Mouse (Mus musculus) hindbrain, postnatal 0 days (tissue): ENCODE measurements at regions not wholly inside any gene's neighbourhood (a gene's known extent, or its start where the extent isn't known, plus 50 kb on each side); places are given as distances from the start of the nearest gene placed in this dataset.

Source experiments
- ATAC-seq: fragments of 200-750 bp; cut with Nextera tagmentation; 2 replicates; pipeline ENCODE4 v1.8.0; 2017; ENCODE audit warnings: mild to moderate bottlenecking, moderate TSS enrichment, moderate library complexity
- DNase-seq: peaks from one replicate; pipeline ENCODE4 v3.0.0-alpha.2; 2015; ENCODE audit warnings: low spot score
- H3K27ac ChIP-seq: fragments of 300-500 bp; sonication (generic); 2 replicates; pipeline ENCODE4 v1.5.1; 2014; ENCODE audit warnings: mild to moderate bottlenecking
- H3K27me3 ChIP-seq: fragments of 300-500 bp; sonication (generic); 2 replicates; pipeline ENCODE4 v1.6.1; 2014; ENCODE audit warnings: low read length, mixed read lengths; ENCODE audit not compliant: insufficient read depth
- H3K36me3 ChIP-seq: fragments of 300-500 bp; sonication (generic); 2 replicates; pipeline ENCODE4 v1.6.1; 2014; ENCODE audit warnings: low read length, mixed read lengths; ENCODE audit not compliant: insufficient read depth
- H3K4me1 ChIP-seq: fragments of 300-500 bp; sonication (generic); 2 replicates; pipeline ENCODE4 v1.6.1; 2014; ENCODE audit warnings: antibody characterized with exemption, low read length, mixed read lengths; ENCODE audit not compliant: insufficient read depth
- H3K4me2 ChIP-seq: fragments of 300-500 bp; sonication (generic); 2 replicates; pipeline ENCODE4 v1.6.1; 2014; ENCODE audit warnings: low read depth, mild to moderate bottlenecking, low read length, moderate library complexity, mixed read lengths
- H3K4me3 ChIP-seq: fragments of 300-500 bp; sonication (generic); 2 replicates; pipeline ENCODE4 v1.5.1; 2014; ENCODE audit warnings: low read length
- H3K9ac ChIP-seq: fragments of 300-500 bp; sonication (generic); replicated peaks from 2 replicates; pipeline ENCODE4 v1.6.1; 2014; ENCODE audit warnings: mild to moderate bottlenecking, low read length, moderate library complexity, mixed read lengths
- H3K9me3 ChIP-seq: fragments of 300-500 bp; sonication (generic); 2 replicates; pipeline ENCODE4 v1.6.1; 2016; ENCODE audit warnings: low read length, mixed read lengths
- CTCF ChIP-seq: IDR thresholded peaks from 2 replicates; pipeline ENCODE4 v1.5.1; 2016; ENCODE audit warnings: antibody characterized with exemption, control low read depth, low read depth
- WGBS: fragments of 180-500 bp; shearing (Covaris S2); extraction: QIAGEN DNeasy Blood & Tissue Kit; methylation state at CpG from one replicate; pipeline ENCODE4 v1.1.7; 2014; 5-methylcytosine and 5-hydroxymethylcytosine counted together

DNA sequence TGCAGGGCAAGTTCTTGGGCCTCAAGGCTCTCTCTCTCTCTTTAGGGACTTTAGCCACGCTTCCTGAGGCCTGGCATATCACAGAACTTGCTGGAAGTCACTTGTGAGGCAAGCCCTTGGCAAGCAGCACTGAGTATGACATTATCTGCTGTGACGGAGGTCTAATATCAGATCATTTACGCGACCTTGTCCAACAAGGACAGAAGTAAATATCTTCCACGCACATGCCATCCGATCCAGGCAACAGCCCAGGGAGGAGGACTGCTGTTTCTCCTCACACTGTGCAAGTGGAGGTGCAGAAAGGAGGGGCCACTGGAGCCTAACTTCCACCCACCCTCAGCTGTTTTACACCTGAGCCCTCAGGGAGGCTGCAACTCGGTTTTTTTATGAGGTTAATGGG, 156.8 kb upstream of the Jun start:
- no peaks in the 10 kb centered on the region for H3K27me3 ChIP-seq
- H3K9me3 ChIP-seq, result no peaks in the 10 kb centered on the region
- H3K36me3 ChIP-seq, result no peaks in the 10 kb centered on the region
- DNase-seq, result no peak
- no peak overlapping the region for H3K9ac ChIP-seq
- no peak overlapping the region for H3K4me3 ChIP-seq
- H3K4me1 ChIP-seq, result no peaks in the 10 kb centered on the region
- ATAC-seq, result no peak
- no peak for TF ChIP-seq CTCF
- no peak overlapping the region for H3K27ac ChIP-seq
- no peak overlapping the region for H3K4me2 ChIP-seq
- WGBS, result 85% methylated on average over 7 of the region's 7 CpGs

- Histone ChIP-seq H3K27ac (no peak overlapping the region), H3K4me2 (no peak overlapping the region), H3K9ac (no peak overlapping the region), H3K9me3 (no peaks in the 10 kb centered on the region), H3K4me3 (no peak overlapping the region), H3K4me1 (no peaks in the 10 kb centered on the region), H3K27me3 (no peaks in the 10 kb centered on the region), H3K36me3 (no peaks in the 10 kb centered on the region)
- DNase-seq, result peak; percentile 36
- peak; percentile 59 for ATAC-seq
- no peak for TF ChIP-seq CTCF
- 56% methylated on average over 3 of the region's 3 CpGs for WGBS
Measured at GRCm38 (mm10) chr4:95209322-95210119, 157.5 kb upstream of the Jun start.

DNA sequence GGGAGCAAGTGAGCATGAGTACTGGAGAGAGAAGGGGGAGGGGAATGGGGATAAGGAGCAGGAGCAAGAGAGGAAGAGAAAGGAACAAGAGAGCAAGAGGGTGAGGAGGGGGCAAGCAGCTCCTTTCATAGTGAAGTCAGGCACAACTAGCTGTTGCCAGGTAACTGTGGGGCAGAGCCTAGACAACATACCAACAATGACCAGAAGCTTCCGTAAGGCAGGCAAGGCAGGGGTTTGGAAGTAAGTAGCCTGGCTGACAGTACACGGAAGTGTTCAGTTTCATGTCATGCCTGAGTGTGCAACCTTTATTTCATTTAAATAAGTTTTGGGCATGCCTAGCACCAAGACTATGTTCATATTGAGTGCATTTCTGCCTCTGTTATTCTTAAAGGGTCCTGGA, 160.5 kb upstream of the Jun start:
- no peak for ATAC-seq
- H3K9ac ChIP-seq, result no peak overlapping the region
- no peak for TF ChIP-seq CTCF
- WGBS, result 58% methylated on average over 2 of the region's 2 CpGs
- H3K9me3 ChIP-seq, result no peaks in the 10 kb centered on the region
- DNase-seq, result no peak
- no peaks in the 10 kb centered on the region for H3K27me3 ChIP-seq
- no peak overlapping the region for H3K27ac ChIP-seq
- no peaks in the 10 kb centered on the region for H3K36me3 ChIP-seq
- H3K4me1 ChIP-seq, result no peaks in the 10 kb centered on the region
- no peak overlapping the region for H3K4me2 ChIP-seq
- no peak overlapping the region for H3K4me3 ChIP-seq

- no peak overlapping the region for H3K4me2 ChIP-seq
- H3K27me3 ChIP-seq, result no peaks in the 10 kb centered on the region
- no peaks in the 10 kb centered on the region for H3K36me3 ChIP-seq
- H3K4me3 ChIP-seq, result no peak overlapping the region
- H3K9me3 ChIP-seq, result no peaks in the 10 kb centered on the region
- H3K4me1 ChIP-seq, result no peaks in the 10 kb centered on the region
- ATAC-seq (no peak), DNase-seq (no peak)
- H3K27ac ChIP-seq, result no peak overlapping the region
- no peak overlapping the region for H3K9ac ChIP-seq
- WGBS, result 86% methylated on average over 3 of the region's 3 CpGs
- TF ChIP-seq CTCF, result no peak
Measured at GRCm38 (mm10) chr4:95213026-95213425, 161.0 kb upstream of the Jun start.

DNA sequence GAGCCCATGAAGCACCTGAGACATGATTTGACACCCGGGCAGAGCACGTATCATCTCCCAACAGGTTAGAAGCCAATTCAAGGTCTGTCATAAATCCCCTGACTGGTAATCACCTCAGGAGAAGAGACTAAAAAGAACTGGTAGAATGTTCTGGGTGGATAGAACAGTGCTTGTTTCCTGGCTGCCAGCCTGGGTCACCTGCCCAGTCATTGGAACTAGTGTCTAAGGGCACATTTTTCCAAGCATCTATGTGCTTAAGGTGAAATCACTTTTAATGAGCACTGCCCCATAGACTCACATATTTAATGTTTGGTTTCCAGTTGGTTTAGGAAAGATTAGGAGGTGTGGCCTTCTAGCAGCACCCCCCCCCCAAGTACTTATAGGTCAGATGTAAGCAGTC, 162.0 kb upstream of the Jun start:
- Histone ChIP-seq H3K9me3 (no peaks in the 10 kb centered on the region), H3K36me3 (no peaks in the 10 kb centered on the region), H3K4me3 (no peak overlapping the region), H3K9ac (no peak overlapping the region), H3K4me1 (no peaks in the 10 kb centered on the region), H3K27ac (no peak overlapping the region), H3K27me3 (no peaks in the 10 kb centered on the region), H3K4me2 (no peak overlapping the region)
- TF ChIP-seq CTCF, result no peak
- ATAC-seq (no peak), DNase-seq (no peak)
- WGBS, result 96% methylated on average over 2 of the region's 2 CpGs

GRCm38 (mm10) chr4:95215187-95215586, 163.2 kb upstream of the Jun start:
- whole genome bisulfite sequencing, result 88% methylated on average over 7 of the region's 7 CpGs
- Histone ChIP-seq H3K4me2 (no peak overlapping the region), H3K27ac (no peak overlapping the region), H3K4me3 (no peak overlapping the region), H3K36me3 (no peaks in the 10 kb centered on the region), H3K27me3 (no peaks in the 10 kb centered on the region), H3K4me1 (no peaks in the 10 kb centered on the region), H3K9ac (no peak overlapping the region), H3K9me3 (no peaks in the 10 kb centered on the region)
- ATAC-seq (no peak), DNase-seq (no peak)
- TF ChIP-seq CTCF, result no peak

GRCm38 (mm10) chr4:95230461-95230860, 178.4 kb upstream of the Jun start:
- Histone ChIP-seq H3K27ac (no peak overlapping the region), H3K9me3 (no peaks in the 10 kb centered on the region), H3K4me2 (no peak overlapping the region), H3K36me3 (no peaks in the 10 kb centered on the region), H3K9ac (no peak overlapping the region), H3K4me3 (no peak overlapping the region), H3K4me1 (no peaks in the 10 kb centered on the region), H3K27me3 (no peaks in the 10 kb centered on the region)
- ATAC-seq, result no peak
- no peak for TF ChIP-seq CTCF
- DNase-seq, result no peak
- WGBS, result 58% methylated on average over 1 of the region's 1 CpGs
